Mouse (Mus musculus) midbrain, embryonic 15.5 days (tissue): ENCODE data around the gene Disc1. TPM values are rescaled to one million over a fixed set of nuclear protein-coding genes. Genes with fewer than 3 reads are reported as not detected.

ENCODE experiments used
- ATAC-seq: fragments of 200-750 bp; cut with Nextera tagmentation; replicated peaks from 2 replicates; pipeline ENCODE4 v1.8.0; 2017; ENCODE audit warnings: moderate TSS enrichment
- H3K27ac ChIP-seq: fragments of 300-500 bp; sonication (generic); 2 replicates; pipeline ENCODE4 v1.5.1; 2015; ENCODE audit warnings: mild to moderate bottlenecking, inconsistent platforms
- H3K27me3 ChIP-seq: fragments of 300-500 bp; sonication (generic); replicated peaks from 2 replicates; pipeline ENCODE4 v1.6.1; 2015; ENCODE audit warnings: inconsistent platforms
- H3K36me3 ChIP-seq: fragments of 300-500 bp; sonication (generic); replicated peaks from 2 replicates; pipeline ENCODE4 v1.6.1; 2015; ENCODE audit warnings: inconsistent platforms
- H3K4me1 ChIP-seq: fragments of 300-500 bp; sonication (generic); 2 replicates; pipeline ENCODE4 v1.6.1; 2015; ENCODE audit warnings: inconsistent platforms
- H3K4me2 ChIP-seq: fragments of 300-500 bp; sonication (generic); 2 replicates; pipeline ENCODE4 v1.6.1; 2015; ENCODE audit warnings: inconsistent platforms, mild to moderate bottlenecking, moderate library complexity
- H3K4me3 ChIP-seq: fragments of 300-500 bp; sonication (generic); 2 replicates; pipeline ENCODE4 v1.5.1; 2015; ENCODE audit warnings: mild to moderate bottlenecking, inconsistent platforms
- H3K9ac ChIP-seq: fragments of 300-500 bp; sonication (generic); 2 replicates; pipeline ENCODE4 v1.6.1; 2015; ENCODE audit warnings: mild to moderate bottlenecking, inconsistent platforms
- H3K9me3 ChIP-seq: fragments of 300-500 bp; sonication (generic); 2 replicates; pipeline ENCODE4 v1.6.1; 2016; ENCODE audit warnings: inconsistent platforms
- WGBS: fragments of 180-500 bp; shearing (Covaris S2); methylation state at CpG from one replicate; pipeline ENCODE4 v1.1.7; 2015; ENCODE audit warnings: mixed read lengths; 5-methylcytosine and 5-hydroxymethylcytosine counted together
- polyA plus RNA-seq: library from polyadenylated mRNA; unstranded; fragments of >200 nt; fragmentation: Nextera tagmentation; extraction: Ambion mirVana; gene quantifications from 2 replicates; pipeline ENCODE4 v1.2.1, GENCODE M21; 2015

The Disc1 gene
- polyA plus RNA-seq, 1 experiment from 2014 or later, result 1.6 TPM

DNA sequence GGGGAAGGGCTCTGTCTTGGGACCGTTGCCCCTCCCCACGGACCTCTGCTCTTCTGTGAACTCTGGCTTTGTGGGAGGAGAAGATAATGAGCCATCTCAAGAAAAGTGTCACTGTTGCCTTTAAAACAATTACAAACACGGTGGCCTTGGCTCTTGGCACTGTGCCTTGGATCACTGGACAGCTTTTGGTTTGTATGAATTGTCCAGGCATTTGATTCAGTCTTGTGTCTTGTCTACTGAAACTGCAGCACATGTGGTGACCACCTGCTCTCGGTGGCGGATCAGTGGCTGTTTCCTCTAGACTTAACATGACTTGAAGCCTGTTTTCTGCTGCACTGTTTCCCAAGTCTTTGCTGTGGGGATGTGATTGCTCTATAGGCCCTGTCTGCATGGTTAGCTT is 44.1 kb downstream of the Disc1 start:
- Histone ChIP-seq H3K4me2 (no peak overlapping the region), H3K4me1 (no peaks in the 10 kb centered on the region)
- 76% methylated on average over 5 of the region's 5 CpGs for WGBS

DNA sequence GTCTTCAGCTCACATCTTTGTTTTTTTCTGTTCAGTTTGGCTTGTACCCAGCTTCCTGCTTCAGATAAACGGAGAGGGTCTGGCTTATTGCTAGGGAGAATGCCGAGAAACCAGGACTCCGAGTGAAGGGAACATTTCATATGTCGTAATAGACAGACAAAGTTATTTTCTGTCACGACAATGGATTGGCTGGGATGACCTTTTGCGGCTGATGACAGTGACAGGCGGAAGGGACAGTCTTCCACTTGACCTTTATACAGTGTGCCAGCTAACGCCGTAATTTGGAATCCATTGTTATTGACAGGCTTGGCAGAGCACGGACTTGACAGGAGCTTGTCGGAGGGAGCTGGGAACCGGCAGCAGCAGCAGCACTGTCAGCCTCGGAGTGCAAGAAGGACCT is 48.3 kb downstream of the Disc1 start:
- Histone ChIP-seq H3K4me2 (no peak overlapping the region), H3K9ac (no peak overlapping the region), H3K27ac (no peak overlapping the region), H3K27me3 (no peaks in the 10 kb centered on the region), H3K4me3 (no peak overlapping the region), H3K4me1 (no peaks in the 10 kb centered on the region), H3K36me3 (no peaks in the 10 kb centered on the region), H3K9me3 (no peaks in the 10 kb centered on the region)
- no peak for ATAC-seq
- 53% methylated on average over 13 of the region's 13 CpGs for WGBS

More for the DNA sequence above, 44.1 kb downstream of the Disc1 start:
- Histone ChIP-seq H3K9ac (no peak overlapping the region), H3K4me3 (no peak overlapping the region), H3K27me3 (no peaks in the 10 kb centered on the region), H3K27ac (no peak overlapping the region), H3K36me3 (no peaks in the 10 kb centered on the region), H3K9me3 (no peaks in the 10 kb centered on the region)
- no peak for ATAC-seq

DNA sequence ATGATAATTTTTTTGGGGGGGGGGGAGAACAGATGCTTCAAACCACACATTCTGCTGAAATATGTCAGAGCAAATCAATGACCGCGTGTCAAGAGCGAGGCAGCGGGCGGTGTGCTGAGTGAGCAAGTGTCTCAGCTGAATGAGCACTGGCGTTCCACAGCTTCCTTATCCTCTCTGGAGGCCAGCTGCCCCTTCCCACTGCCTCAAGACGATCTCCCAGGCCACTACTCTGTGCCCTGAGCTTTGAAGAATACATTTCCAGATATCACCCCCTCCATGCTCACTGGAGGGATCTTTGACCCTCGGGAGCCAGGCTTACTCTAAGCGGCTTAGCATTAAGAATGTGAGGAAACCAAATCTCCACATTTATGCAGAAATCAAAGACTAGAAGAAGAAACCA is 59.2 kb downstream of the Disc1 start:
- 0 out of 2 replicates have a peak overlapping the region, but pooled peaks have one; percentile 30 for H3K27ac ChIP-seq
- no peak overlapping the region for H3K4me2 ChIP-seq
- H3K4me3 ChIP-seq, result no peak overlapping the region
- peaks cover 23% of the 10 kb centered on the region for H3K4me1 ChIP-seq
- no peak for ATAC-seq
- no peaks in the 10 kb centered on the region for H3K9me3 ChIP-seq
- no peaks in the 10 kb centered on the region for H3K36me3 ChIP-seq
- no peak overlapping the region for H3K9ac ChIP-seq
- WGBS, result 18% methylated on average over 9 of the region's 9 CpGs
- H3K27me3 ChIP-seq, result no peaks in the 10 kb centered on the region

DNA sequence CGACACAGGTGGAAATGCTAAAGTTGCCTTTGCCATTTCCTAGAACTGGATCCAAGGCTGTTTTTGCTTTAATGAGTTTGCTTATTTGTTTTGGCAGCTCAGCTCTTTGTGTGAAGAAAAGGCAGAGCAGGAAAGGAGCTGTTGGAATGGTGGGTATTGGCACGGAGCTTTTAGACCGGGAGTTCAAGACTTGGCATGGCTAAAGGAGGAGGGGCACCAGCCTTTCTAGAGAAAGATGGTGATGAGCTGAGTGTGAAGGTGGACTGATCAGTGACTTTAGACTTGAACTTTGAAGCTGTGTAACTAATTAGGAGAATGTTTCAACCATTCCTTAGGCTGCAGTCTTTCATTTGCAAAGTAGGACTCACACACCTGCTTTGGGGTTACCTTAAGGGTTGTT is 59.8 kb downstream of the Disc1 start:
- H3K4me3 ChIP-seq, result no peak overlapping the region
- H3K4me1 ChIP-seq, result peaks cover 23% of the 10 kb centered on the region
- H3K4me2 ChIP-seq, result no peak overlapping the region
- no peak overlapping the region for H3K9ac ChIP-seq
- H3K9me3 ChIP-seq, result no peaks in the 10 kb centered on the region
- H3K27ac ChIP-seq, result peak overlapping the region; percentile 30; the same call in 1 of the 2 replicates
- no peak for ATAC-seq
- 56% methylated on average over 3 of the region's 3 CpGs for WGBS
- no peaks in the 10 kb centered on the region for H3K27me3 ChIP-seq
- no peaks in the 10 kb centered on the region for H3K36me3 ChIP-seq

DNA sequence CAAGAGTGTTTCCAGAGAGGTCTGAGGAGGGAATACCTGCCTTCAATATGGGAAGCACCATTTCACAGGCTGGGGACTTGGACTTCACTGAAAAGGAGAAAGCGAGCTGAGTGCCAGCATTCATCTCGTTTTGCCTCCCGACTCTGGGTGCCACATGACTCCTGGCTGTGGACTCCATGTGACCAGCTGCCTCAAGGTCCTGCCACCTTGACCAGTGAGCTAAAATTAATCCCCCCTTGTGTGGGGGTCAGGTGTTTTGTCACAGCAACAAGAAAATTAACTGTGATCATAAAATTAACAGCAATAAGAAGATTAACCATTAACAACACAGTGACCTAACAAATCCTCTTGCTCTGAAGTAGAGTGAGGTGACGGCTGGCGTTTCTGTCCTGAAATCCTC is 61.3 kb downstream of the Disc1 start:
- no peak overlapping the region for H3K27ac ChIP-seq
- WGBS, result 74% methylated on average over 5 of the region's 5 CpGs
- H3K9me3 ChIP-seq, result no peaks in the 10 kb centered on the region

DNA sequence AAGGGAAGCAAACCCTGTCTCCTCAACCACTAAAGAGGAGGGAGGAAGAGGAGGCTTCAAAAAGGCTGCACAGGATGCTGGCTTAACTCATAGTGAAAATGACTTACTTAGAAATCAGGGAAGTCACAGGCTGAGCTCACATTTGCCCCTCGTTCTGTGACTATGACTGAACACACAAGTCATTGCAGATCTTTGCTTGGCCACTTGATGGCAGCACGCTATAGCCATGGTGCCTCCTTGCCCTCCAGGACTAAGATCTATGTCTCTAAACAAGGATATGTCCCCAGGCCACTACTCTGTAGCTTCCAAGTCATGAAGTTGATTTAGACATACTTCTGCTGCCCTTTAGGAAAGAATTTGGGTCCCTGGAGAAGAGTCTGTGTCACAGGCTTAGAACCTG is 62.6 kb downstream of the Disc1 start:
- no peaks in the 10 kb centered on the region for H3K36me3 ChIP-seq
- 16% methylated on average over 2 of the region's 2 CpGs for WGBS
- no peaks in the 10 kb centered on the region; the same call in 1 of the 2 replicates for H3K27me3 ChIP-seq
- H3K4me3 ChIP-seq, result no peak overlapping the region
- no peak overlapping the region for H3K4me2 ChIP-seq
- no peaks in the 10 kb centered on the region for H3K9me3 ChIP-seq
- H3K9ac ChIP-seq, result no peak overlapping the region
- peaks cover 23% of the 10 kb centered on the region for H3K4me1 ChIP-seq
- no peak for ATAC-seq
- H3K27ac ChIP-seq, result no peak overlapping the region

More for the DNA sequence above, 61.3 kb downstream of the Disc1 start:
- H3K36me3 ChIP-seq, result no peaks in the 10 kb centered on the region
- peaks cover 23% of the 10 kb centered on the region for H3K4me1 ChIP-seq
- no peak overlapping the region for H3K4me2 ChIP-seq
- H3K4me3 ChIP-seq, result no peak overlapping the region
- no peaks in the 10 kb centered on the region; the same call in 1 of the 2 replicates for H3K27me3 ChIP-seq
- no peak overlapping the region for H3K9ac ChIP-seq
- ATAC-seq, result no peak

DNA sequence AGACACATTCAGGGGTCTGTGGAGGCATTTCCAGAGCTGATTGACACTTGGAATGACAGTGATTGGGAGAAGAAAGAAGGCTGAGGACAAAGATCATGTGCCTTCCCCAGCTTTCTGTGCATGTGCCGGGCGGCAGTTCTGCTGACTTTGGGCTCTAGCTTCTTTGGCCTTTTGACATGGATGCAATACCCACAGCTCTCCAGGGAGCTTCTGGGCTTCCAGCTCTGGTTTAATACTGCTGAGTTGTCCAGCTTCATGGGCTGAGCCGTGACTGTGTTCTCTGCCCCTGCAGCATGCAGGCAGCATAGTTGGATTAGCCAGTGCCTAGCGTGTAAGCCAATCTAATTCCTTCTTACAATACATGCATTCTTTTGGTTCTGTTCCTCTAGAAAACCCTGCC is 72.5 kb downstream of the Disc1 start:
- Histone ChIP-seq H3K27me3 (no peaks in the 10 kb centered on the region), H3K36me3 (no peaks in the 10 kb centered on the region), H3K9me3 (no peaks in the 10 kb centered on the region), H3K4me3 (no peak overlapping the region), H3K9ac (no peak overlapping the region), H3K27ac (no peak overlapping the region), H3K4me1 (no peaks in the 10 kb centered on the region), H3K4me2 (no peak overlapping the region)
- WGBS, result 66% methylated on average over 4 of the region's 4 CpGs
- ATAC-seq, result no peak

DNA sequence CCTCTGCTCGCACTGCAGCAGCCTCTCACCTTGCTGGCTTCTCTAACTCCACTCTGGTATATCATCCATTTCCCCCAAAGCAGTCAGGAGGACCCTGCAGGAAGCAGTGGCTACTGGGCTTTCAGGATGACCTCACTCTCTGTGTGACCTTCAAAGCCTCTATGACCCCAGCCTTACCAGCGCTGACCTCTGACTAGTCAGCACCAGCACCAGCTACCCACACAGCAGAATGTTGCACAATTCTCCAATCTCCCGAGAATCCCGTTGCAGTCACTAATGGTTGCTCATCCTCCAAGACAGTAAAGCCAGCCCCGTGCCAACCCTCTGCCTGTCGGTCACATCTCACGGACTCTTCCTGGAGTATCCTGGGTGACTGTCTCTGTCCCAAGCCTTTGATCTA is 73.6 kb downstream of the Disc1 start:
- Histone ChIP-seq H3K9me3 (no peaks in the 10 kb centered on the region), H3K27ac (no peak overlapping the region), H3K4me1 (no peaks in the 10 kb centered on the region), H3K9ac (no peak overlapping the region), H3K36me3 (no peaks in the 10 kb centered on the region), H3K4me2 (no peak overlapping the region), H3K27me3 (no peaks in the 10 kb centered on the region), H3K4me3 (no peak overlapping the region)
- ATAC-seq, result no peak
- WGBS, result 78% methylated on average over 7 of the region's 7 CpGs

DNA sequence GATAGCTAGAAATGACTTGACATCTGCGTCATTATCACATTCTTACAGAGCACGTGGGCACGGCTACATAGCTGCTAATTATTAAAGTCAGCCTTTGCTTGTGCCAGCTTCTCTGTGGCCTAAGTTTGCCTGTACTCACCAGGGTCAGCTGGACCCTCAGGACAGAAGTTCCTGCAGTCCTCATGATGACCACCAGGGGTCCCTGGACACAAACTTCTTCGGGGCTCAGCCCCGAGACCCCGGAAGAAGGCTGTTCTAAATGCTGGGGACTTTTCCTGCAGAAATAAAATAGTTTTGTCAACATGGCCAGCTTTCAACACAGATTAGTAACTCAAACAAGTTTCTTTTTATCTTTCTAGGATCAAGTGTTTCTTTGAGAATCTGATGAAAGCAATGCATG is 74.3 kb downstream of the Disc1 start:
- H3K4me2 ChIP-seq, result no peak overlapping the region
- ATAC-seq, result no peak
- no peak overlapping the region for H3K4me3 ChIP-seq
- H3K4me1 ChIP-seq, result no peaks in the 10 kb centered on the region
- H3K27ac ChIP-seq, result no peak overlapping the region
- no peaks in the 10 kb centered on the region for H3K9me3 ChIP-seq
- H3K27me3 ChIP-seq, result no peaks in the 10 kb centered on the region
- WGBS, result 21% methylated on average over 6 of the region's 6 CpGs
- no peaks in the 10 kb centered on the region for H3K36me3 ChIP-seq
- no peak overlapping the region for H3K9ac ChIP-seq

DNA sequence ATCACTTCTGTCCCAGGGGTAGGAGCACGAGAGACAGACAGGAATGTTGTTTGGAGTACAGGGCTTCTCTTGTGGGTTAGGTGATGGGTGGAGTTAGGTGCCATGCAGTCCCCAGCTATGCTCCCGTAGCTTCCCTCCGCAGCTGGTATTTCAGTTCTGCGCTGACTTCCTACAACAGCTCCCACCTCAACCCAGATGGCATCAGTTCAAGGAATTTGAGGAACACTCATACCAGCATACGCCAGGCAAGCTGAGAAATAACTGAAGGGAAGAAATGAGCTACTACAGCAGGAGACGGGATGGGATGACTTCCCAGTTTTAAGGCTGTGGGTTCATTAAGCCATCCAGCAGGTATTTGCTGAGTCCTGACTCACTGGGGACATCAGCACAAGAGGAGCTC is 76.8 kb downstream of the Disc1 start:
- no peak overlapping the region for H3K4me3 ChIP-seq
- H3K27ac ChIP-seq, result no peak overlapping the region
- H3K27me3 ChIP-seq, result no peaks in the 10 kb centered on the region; the same call in 1 of the 2 replicates
- no peaks in the 10 kb centered on the region for H3K9me3 ChIP-seq
- no peak overlapping the region for H3K4me2 ChIP-seq
- H3K9ac ChIP-seq, result no peak overlapping the region
- ATAC-seq, result no peak
- H3K36me3 ChIP-seq, result no peaks in the 10 kb centered on the region
- peaks cover 10% of the 10 kb centered on the region for H3K4me1 ChIP-seq
- WGBS, result 90% methylated on average over 6 of the region's 6 CpGs

DNA sequence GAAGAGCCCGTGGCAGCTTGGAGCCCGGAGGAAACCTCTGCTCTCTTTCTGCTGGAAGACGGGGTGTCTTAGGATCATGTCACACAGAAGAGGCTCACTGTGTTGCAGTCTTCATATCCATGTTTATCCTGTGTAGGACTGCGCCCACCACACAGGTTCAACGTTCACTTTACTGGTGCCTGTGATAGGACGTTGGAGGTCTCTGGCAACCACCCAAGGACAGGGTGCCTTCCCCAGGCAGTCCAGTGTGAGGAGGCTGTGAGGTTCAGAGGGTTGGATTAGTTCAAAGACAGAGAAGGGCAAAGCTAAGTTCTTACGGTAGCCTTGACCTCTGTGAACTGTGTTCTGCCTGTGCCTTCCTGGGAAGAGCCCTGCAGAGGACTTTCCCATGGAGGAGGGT is 77.3 kb downstream of the Disc1 start:
- Histone ChIP-seq H3K27me3 (no peaks in the 10 kb centered on the region; the same call in 1 of the 2 replicates), H3K9me3 (no peaks in the 10 kb centered on the region), H3K27ac (no peak overlapping the region), H3K4me2 (no peak overlapping the region), H3K4me1 (peaks cover 10% of the 10 kb centered on the region), H3K9ac (no peak overlapping the region), H3K36me3 (no peaks in the 10 kb centered on the region), H3K4me3 (no peak overlapping the region)
- WGBS, result 85% methylated on average over 7 of the region's 7 CpGs
- ATAC-seq, result no peak

DNA sequence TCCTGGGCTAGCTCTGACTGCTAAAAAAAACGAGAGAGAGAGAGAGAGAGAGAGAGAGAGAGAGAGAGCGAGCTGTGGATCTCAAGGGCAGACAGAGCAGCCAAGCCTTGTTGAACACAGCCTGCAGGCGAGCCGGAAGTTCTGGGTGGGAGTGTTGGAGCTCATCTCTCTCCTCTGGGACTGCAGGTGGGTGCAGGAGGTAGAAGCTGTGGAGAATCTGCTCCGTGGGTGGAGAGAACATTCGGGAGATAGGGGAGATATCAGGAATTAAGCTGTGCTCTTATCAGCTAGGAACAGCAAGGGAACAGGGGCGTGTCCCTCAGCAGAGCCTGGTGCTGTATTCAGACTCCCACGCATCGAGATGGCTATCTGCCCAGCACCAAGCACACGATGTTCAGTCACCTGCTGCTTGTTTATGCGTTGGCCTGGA is 79.7 kb downstream of the Disc1 start:
- H3K27ac ChIP-seq, result no peak overlapping the region
- WGBS, result 69% methylated on average over 11 of the region's 11 CpGs
- H3K4me3 ChIP-seq, result no peak overlapping the region
- peaks cover 10% of the 10 kb centered on the region for H3K4me1 ChIP-seq
- no peaks in the 10 kb centered on the region; the same call in 1 of the 2 replicates for H3K27me3 ChIP-seq
- H3K36me3 ChIP-seq, result no peaks in the 10 kb centered on the region
- ATAC-seq, result no peak
- H3K4me2 ChIP-seq, result no peak overlapping the region
- H3K9ac ChIP-seq, result no peak overlapping the region
- H3K9me3 ChIP-seq, result no peaks in the 10 kb centered on the region

DNA sequence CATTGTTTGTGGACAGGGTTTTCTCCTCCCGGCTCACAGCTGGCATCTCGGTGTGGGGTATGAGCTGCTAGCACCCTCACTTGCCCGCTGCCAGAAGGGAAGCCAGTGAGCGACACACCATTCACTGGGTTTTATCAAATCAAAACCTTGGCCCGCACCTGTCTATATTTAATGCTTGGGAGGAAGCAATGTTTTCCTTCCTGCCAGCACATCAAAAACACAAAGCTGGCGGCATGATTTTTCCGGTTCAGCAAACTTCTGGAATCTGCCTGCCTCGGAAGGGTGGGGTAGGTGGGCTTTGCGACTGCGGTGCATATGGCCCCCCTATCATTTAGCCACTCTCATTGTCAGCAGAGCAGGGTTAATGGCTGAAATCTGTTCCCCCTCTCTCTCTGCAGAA is 80.9 kb downstream of the Disc1 start:
- no peak overlapping the region for H3K9ac ChIP-seq
- H3K4me1 ChIP-seq, result peaks cover 17% of the 10 kb centered on the region
- H3K36me3 ChIP-seq, result no peaks in the 10 kb centered on the region
- WGBS, result 19% methylated on average over 10 of the region's 10 CpGs
- peak overlapping the region; percentile 29; the same call in 1 of the 2 replicates for H3K27ac ChIP-seq
- no peak for ATAC-seq
- no peaks in the 10 kb centered on the region for H3K9me3 ChIP-seq
- no peak overlapping the region for H3K4me2 ChIP-seq
- no peaks in the 10 kb centered on the region; the same call in 1 of the 2 replicates for H3K27me3 ChIP-seq
- no peak overlapping the region for H3K4me3 ChIP-seq
